Mouse (Mus musculus) left cerebral cortex, postnatal 25 days (tissue): ENCODE data around the gene Rarres2. TPM values are rescaled to one million over a fixed set of nuclear protein-coding genes. Genes with fewer than 3 reads are reported as not detected.

Experiments used
- total RNA-seq, 2 experiments: library from RNA; stranded (reverse); gene quantifications; 2 replicates each; pipeline ENCODE4 v1.2.3; 2021

The Rarres2 gene
- total RNA-seq, 2 experiments from 2014 or later, result 15.7 to 16.6 TPM

Other genes starting within 250 kb of the Rarres2 start
- 10 to 100 TPM; 42.6 to 44.2 TPM for gene Krba1, start 177.2 kb downstream of the Rarres2 start, total RNA-seq
- 10 to 100 TPM; 21.7 to 33.1 TPM for gene Zfp467, start 127.0 kb downstream of the Rarres2 start, total RNA-seq
- 1 to 10 TPM in 1 of 2 experiments, under 1 TPM in 1; 0.80 to 1.2 TPM for gene Sspo, start 124.6 kb downstream of the Rarres2 start, total RNA-seq
- 100 to 1,000 TPM; 458 to 480 TPM for gene Atp6v0e2, start 35.2 kb downstream of the Rarres2 start, total RNA-seq
- 10 to 100 TPM; 31.3 to 33.3 TPM for gene Lrrc61, start 18.0 kb downstream of the Rarres2 start, total RNA-seq
- gene Gm45021, start 16.8 kb upstream of the Rarres2 start, total RNA-seq, result not detected
- gene Repin1, start 21.1 kb upstream of the Rarres2 start, total RNA-seq, result 10 to 100 TPM; 46.6 to 53.2 TPM
- gene Gm44965, start 21.2 kb upstream of the Rarres2 start, total RNA-seq, result not detected
- gene Zfp775, start 29.3 kb upstream of the Rarres2 start, total RNA-seq, result 1 to 10 TPM; 5.0 to 7.2 TPM
- gene AI854703, start 54.0 kb upstream of the Rarres2 start, total RNA-seq, result 10 to 100 TPM; 15.0 to 17.2 TPM
- gene Gimap8, start 74.4 kb upstream of the Rarres2 start, total RNA-seq, result 1 to 10 TPM in 1 of 2 experiments, under 1 TPM in 1; 0.46 to 1.2 TPM
- gene Gimap9, start 103.3 kb upstream of the Rarres2 start, total RNA-seq, result under 1 TPM in 1 of 2 experiments, not detected in 1; 0.69 TPM
- gene Gimap4, start 111.8 kb upstream of the Rarres2 start, total RNA-seq, result under 1 TPM; 0.32 to 0.46 TPM
- 1 to 10 TPM; 5.6 to 6.0 TPM for gene Gimap6, start 135.4 kb upstream of the Rarres2 start, total RNA-seq
- gene Gm28053, start 145.8 kb upstream of the Rarres2 start, total RNA-seq, result 1 to 10 TPM; 1.7 to 2.3 TPM
- gene Gimap7, start 145.8 kb upstream of the Rarres2 start, total RNA-seq, result not detected
- 1 to 10 TPM; 2.0 to 2.8 TPM for gene Gimap1, start 166.3 kb upstream of the Rarres2 start, total RNA-seq
- 1 to 10 TPM; 1.1 to 2.0 TPM for gene Gimap5, start 173.4 kb upstream of the Rarres2 start, total RNA-seq
- gene Gimap3, start 198.1 kb upstream of the Rarres2 start, total RNA-seq, result not detected